Mouse (Mus musculus) liver, adult 2 months (tissue): Measurements from ENCODE around the gene Myo5a. TPM values are rescaled to one million over a fixed set of nuclear protein-coding genes. Genes with fewer than 3 reads are reported as not detected.

Experiments used
- DNase-seq: peaks from one replicate; pipeline ENCODE4 v3.0.0-alpha.2; 2011; ENCODE audit warnings: low read depth, low spot score; ENCODE audit errors: extremely low read depth
- H3K27ac ChIP-seq: fragments of 200-500 bp; replicated peaks from 2 replicates; pipeline ENCODE4 v1.5.1; 2012; ENCODE audit warnings: low read depth, mild to moderate bottlenecking, control low read depth, inconsistent platforms, low read length; ENCODE audit not compliant: insufficient read depth
- H3K27me3 ChIP-seq: fragments of 200-500 bp; 2 replicates; pipeline ENCODE4 v1.6.1; 2012; ENCODE audit warnings: mild to moderate bottlenecking, moderate library complexity, low read length, inconsistent platforms; ENCODE audit not compliant: control insufficient read depth, insufficient read depth
- H3K36me3 ChIP-seq: fragments of 200-500 bp; 2 replicates; pipeline ENCODE4 v1.6.1; 2012; ENCODE audit warnings: low read length, inconsistent platforms; ENCODE audit not compliant: control insufficient read depth, insufficient read depth
- H3K4me1 ChIP-seq: fragments of 200-500 bp; 2 replicates; pipeline ENCODE4 v1.6.1; 2011; ENCODE audit warnings: low read length; ENCODE audit not compliant: control insufficient read depth, insufficient read depth
- H3K4me3 ChIP-seq: fragments of 200-500 bp; 2 replicates; pipeline ENCODE4 v1.5.1; 2011; ENCODE audit warnings: low read depth, mild to moderate bottlenecking, control low read depth, low read length, moderate library complexity; ENCODE audit not compliant: insufficient read depth
- H3K79me2 ChIP-seq: fragments of 200-500 bp; 2 replicates; pipeline ENCODE4 v1.6.1; 2012; ENCODE audit warnings: inconsistent platforms, mild to moderate bottlenecking, low read length, moderate library complexity; ENCODE audit not compliant: control insufficient read depth, insufficient read depth
- H3K9ac ChIP-seq: fragments of 200-500 bp; 2 replicates; pipeline ENCODE4 v1.6.1; 2012; ENCODE audit warnings: low read depth, mild to moderate bottlenecking, control low read depth, inconsistent platforms, low read length
- CTCF ChIP-seq: fragments of 200-500 bp; IDR thresholded peaks from 2 replicates; pipeline ENCODE4 v1.5.1; 2011; ENCODE audit warnings: low read depth, low read length, control low read depth
- POLR2A ChIP-seq: fragments of 200-500 bp; IDR thresholded peaks from 2 replicates; pipeline ENCODE4 v1.6.1; 2011; ENCODE audit warnings: low read length, control low read depth; ENCODE audit not compliant: insufficient read depth; ENCODE audit errors: extremely low read depth
- WGBS: fragments of 180-500 bp; shearing (Covaris S2); methylation state at CpG from one replicate; pipeline ENCODE4 v1.1.7; 2018; 5-methylcytosine and 5-hydroxymethylcytosine counted together
- polyA plus RNA-seq: library from polyadenylated mRNA; depleted of rRNA; stranded (reverse); fragments of >200 nt; gene quantifications from 2 replicates; pipeline ENCODE4 v1.2.3, GENCODE M21; 2012
- total RNA-seq: library from RNA; depleted of rRNA; stranded (reverse); fragments of >200 nt; gene quantifications from 2 replicates; pipeline ENCODE4 v1.2.3, GENCODE M21; 2014

Myo5a gene
- total and polyA plus RNA-seq, 2 experiments: 0.17 to 0.74 TPM

DNA sequence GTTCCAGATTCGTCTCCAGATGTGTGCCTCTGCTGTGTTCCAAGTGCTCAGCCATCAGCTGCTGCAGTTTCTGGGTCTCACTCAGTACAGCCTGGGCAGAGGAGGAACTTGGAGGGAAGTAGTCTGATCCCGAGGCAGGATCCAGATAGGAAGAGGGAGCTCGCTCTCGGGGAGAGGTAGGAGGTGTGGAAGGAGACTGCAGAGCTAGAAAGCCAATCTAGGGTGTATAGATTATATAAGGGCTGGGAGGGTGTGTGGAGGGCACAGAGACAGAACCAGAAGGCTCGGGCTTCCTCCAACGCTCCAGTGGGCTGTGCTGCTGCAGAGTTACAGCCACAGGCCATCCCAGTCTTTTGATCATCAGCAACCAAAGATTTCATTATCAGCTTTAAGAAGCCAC lies 172.2 kb downstream of the Myo5a start:
- Histone ChIP-seq H3K79me2 (no peaks in the 10 kb centered on the region), H3K27me3 (no peaks in the 10 kb centered on the region), H3K27ac (no peak overlapping the region), H3K4me1 (no peaks in the 10 kb centered on the region), H3K36me3 (no peaks in the 10 kb centered on the region), H3K4me3 (no peak overlapping the region), H3K9ac (no peak overlapping the region)
- 86% methylated on average over 6 of the region's 6 CpGs for WGBS
- DNase-seq: no peak
- TF ChIP-seq CTCF (no peak), POLR2A (no peak)

DNA sequence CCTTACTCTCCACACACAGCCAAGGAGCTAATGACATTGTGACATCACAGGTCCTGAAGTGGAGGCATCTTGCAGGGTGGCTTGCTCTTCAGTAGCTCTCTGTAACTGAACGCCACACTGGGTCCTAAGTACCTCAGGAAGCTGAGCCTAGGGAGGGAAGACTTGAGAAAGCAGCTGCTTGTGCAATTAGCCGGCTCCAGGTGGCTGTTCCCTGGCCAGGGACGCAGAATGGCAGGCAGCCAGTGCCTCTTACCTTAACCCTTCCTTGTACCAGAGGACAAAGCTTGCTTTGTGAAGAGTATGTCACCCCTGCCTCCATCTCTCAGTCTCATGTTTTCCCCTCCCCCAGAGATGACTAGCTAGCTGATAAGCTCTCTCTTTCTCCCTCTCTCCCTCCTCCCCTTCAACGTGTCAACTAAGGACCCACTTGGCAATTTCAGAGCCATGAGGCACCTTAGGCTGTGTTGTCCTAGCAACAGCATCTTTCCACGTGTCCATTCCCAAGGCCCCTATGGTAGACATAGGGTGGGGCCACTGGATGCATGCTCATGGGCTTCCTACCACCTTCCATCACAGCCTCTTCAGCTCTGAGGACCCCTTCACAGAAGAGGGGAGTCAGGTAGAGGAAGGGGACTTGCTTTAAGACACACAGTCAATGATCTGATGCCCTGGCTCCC lies 173.1 kb downstream of the Myo5a start:
- Histone ChIP-seq H3K9ac (no peak overlapping the region), H3K4me3 (no peak overlapping the region), H3K27me3 (no peaks in the 10 kb centered on the region), H3K4me1 (no peaks in the 10 kb centered on the region), H3K27ac (no peak overlapping the region), H3K36me3 (no peaks in the 10 kb centered on the region), H3K79me2 (no peaks in the 10 kb centered on the region)
- TF ChIP-seq POLR2A (no peak), CTCF (no peak)
- 33% methylated on average over 5 of the region's 5 CpGs for WGBS
- no peak for DNase-seq

DNA sequence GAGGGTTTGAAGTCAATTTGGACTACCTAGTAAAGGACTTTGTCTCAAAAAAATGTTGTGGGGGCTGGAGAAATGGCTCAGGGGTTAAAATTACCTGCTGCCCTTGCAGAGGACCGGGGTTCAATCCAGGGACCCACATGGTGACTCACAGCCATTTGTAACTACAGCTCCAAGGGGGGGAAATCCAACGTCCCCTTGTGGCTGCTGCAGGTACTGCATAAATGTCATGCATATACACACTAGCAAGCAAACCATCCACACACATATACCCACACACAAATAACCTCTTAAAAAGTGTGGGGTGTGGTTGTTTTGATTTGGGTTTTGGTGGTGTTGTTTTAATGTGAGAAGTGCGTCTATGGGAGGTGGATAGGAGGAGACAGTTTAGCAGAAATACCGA lies 173.7 kb downstream of the Myo5a start:
- Histone ChIP-seq H3K27ac (no peak overlapping the region), H3K27me3 (no peaks in the 10 kb centered on the region), H3K79me2 (no peaks in the 10 kb centered on the region), H3K9ac (no peak overlapping the region), H3K36me3 (no peaks in the 10 kb centered on the region), H3K4me1 (no peaks in the 10 kb centered on the region), H3K4me3 (no peak overlapping the region)
- DNase-seq: no peak
- TF ChIP-seq CTCF (no peak), POLR2A (no peak)
- WGBS: 78% methylated on average over 4 of the region's 4 CpGs

DNA sequence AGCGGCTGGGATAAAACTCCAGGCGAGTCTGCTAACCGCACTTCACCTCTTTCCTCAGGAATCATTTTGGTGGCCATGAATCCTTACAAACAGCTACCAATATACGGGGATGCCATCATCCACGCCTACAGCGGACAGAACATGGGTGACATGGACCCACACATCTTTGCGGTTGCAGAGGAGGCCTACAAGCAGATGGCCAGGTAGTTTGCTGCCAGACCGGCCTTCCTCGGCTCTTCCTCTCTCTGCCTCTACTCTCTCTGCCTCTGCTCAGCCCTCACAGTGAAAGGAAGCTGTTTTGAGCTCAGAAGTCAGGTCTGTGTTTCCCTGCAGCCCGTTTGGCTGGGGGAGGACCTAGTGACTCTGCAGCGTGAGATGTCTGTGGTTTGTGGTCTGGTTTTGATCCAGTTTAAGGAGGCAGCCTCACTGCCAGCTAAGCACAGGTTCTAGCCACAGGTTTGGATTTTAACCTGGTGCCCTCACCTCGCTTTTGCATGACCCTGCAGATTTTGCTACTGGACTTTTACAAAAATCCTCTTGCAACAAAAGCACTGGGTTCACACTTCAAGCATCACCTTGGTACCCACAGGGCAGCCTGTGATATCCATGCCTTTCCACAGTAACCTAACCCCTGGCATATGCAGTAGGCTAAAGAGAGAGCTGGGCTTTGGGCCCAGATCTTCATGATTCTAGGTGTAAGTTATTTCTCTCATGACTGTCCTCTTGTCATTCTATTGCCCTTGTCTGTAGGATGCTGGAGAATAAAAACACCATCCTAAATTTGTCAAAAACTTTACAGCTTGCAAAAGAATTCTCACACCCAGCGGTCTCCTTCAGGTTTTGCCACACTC lies 175.5 kb downstream of the Myo5a start:
- Histone ChIP-seq H3K4me3 (no peak overlapping the region), H3K36me3 (no peaks in the 10 kb centered on the region), H3K27ac (no peak overlapping the region), H3K27me3 (no peaks in the 10 kb centered on the region), H3K9ac (no peak overlapping the region), H3K79me2 (no peaks in the 10 kb centered on the region), H3K4me1 (no peaks in the 10 kb centered on the region)
- no peak for TF ChIP-seq POLR2A
- TF ChIP-seq CTCF: no peak
- 89% methylated on average over 13 of the region's 13 CpGs for WGBS
- no peak for DNase-seq

DNA sequence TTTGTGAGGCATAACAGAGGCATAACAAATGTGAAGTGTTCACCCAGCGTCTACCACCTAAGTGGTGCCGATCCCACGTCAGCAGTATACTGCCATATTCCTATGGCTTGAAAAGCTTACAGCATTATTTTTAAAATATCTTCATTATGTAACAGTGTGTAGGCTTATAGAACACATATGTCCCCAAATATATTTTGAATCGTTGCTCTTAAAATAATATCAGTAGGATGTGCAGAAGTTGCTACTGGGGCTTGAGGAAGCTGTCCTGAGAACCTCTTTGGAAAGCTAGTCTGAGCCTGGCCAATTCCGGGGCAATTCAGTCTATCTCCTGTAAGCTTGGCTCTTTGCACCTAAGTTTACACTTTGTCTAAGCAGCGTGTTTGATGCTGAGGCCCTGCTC lies 177.1 kb downstream of the Myo5a start:
- Histone ChIP-seq H3K79me2 (no peaks in the 10 kb centered on the region), H3K36me3 (no peaks in the 10 kb centered on the region), H3K4me1 (no peaks in the 10 kb centered on the region), H3K9ac (no peak overlapping the region), H3K27me3 (no peaks in the 10 kb centered on the region), H3K27ac (no peak overlapping the region), H3K4me3 (no peak overlapping the region)
- no peak for TF ChIP-seq CTCF
- no peak for TF ChIP-seq POLR2A
- 92% methylated on average over 6 of the region's 6 CpGs for WGBS
- DNase-seq: no peak

GRCm38 (mm10) chr9:75248359-75248758 lies 177.5 kb downstream of the Myo5a start:
- Histone ChIP-seq H3K27me3 (no peaks in the 10 kb centered on the region), H3K27ac (no peak overlapping the region), H3K79me2 (no peaks in the 10 kb centered on the region), H3K36me3 (no peaks in the 10 kb centered on the region), H3K4me1 (no peaks in the 10 kb centered on the region), H3K4me3 (no peak overlapping the region), H3K9ac (no peak overlapping the region)
- 86% methylated on average over 1 of the region's 1 CpGs for WGBS
- TF ChIP-seq POLR2A (no peak), CTCF (no peak)
- DNase-seq: no peak
